Mouse (Mus musculus) kidney, embryonic 16.5 days (tissue): ENCODE measurements around the gene Olfr378. TPM values are rescaled to one million over a fixed set of nuclear protein-coding genes. Genes with fewer than 3 reads are reported as not detected.

Experiments used
- ATAC-seq: fragments of 200-750 bp; cut with Nextera tagmentation; 2 replicates; pipeline ENCODE4 v1.8.0; 2017; ENCODE audit warnings: moderate TSS enrichment; ENCODE audit not compliant: low FRiP score, low TSS enrichment
- H3K27ac ChIP-seq: fragments of 300-500 bp; sonication (generic); 2 replicates; pipeline ENCODE4 v1.5.1; 2014; ENCODE audit warnings: low read length
- H3K27me3 ChIP-seq: fragments of 300-500 bp; sonication (generic); 2 replicates; pipeline ENCODE4 v1.6.1; 2014; ENCODE audit warnings: low read length, control low read depth, mixed read lengths; ENCODE audit not compliant: insufficient read depth
- H3K36me3 ChIP-seq: fragments of 300-500 bp; sonication (generic); 2 replicates; pipeline ENCODE4 v1.6.1; 2014; ENCODE audit warnings: low read length, control low read depth, mixed read lengths; ENCODE audit not compliant: insufficient read depth
- H3K4me1 ChIP-seq: fragments of 300-500 bp; sonication (generic); 2 replicates; pipeline ENCODE4 v1.6.1; 2014; ENCODE audit warnings: low read length, control low read depth, mixed read lengths; ENCODE audit not compliant: insufficient read depth
- H3K4me2 ChIP-seq: fragments of 300-500 bp; sonication (generic); replicated peaks from 2 replicates; pipeline ENCODE4 v1.6.1; 2014; ENCODE audit warnings: low read depth, low read length
- H3K4me3 ChIP-seq: fragments of 300-500 bp; sonication (generic); 2 replicates; pipeline ENCODE4 v1.5.1; 2014; ENCODE audit warnings: mild to moderate bottlenecking, low read length
- H3K9ac ChIP-seq: fragments of 300-500 bp; sonication (generic); replicated peaks from 2 replicates; pipeline ENCODE4 v1.6.1; 2014; ENCODE audit warnings: low read length
- H3K9me3 ChIP-seq: fragments of 300-500 bp; sonication (generic); 2 replicates; pipeline ENCODE4 v1.6.1; 2016; ENCODE audit warnings: low read length, control low read depth
- WGBS: fragments of 180-500 bp; shearing (Covaris S2); extraction: QIAGEN DNeasy Blood & Tissue Kit; methylation state at CpG from one replicate; pipeline ENCODE4 v1.1.7; 2014; 5-methylcytosine and 5-hydroxymethylcytosine counted together
- polyA plus RNA-seq: library from polyadenylated mRNA; unstranded; fragments of >200 nt; fragmentation: Nextera tagmentation; extraction: Ambion mirVana; gene quantifications from 2 replicates; pipeline ENCODE4 v1.2.1, GENCODE M21; 2015

Olfr378 gene
- polyA plus RNA-seq, result not detected in 2 replicates

GRCm38 (mm10) chr11:73428377-73428776 is at the start of gene Olfr378:
Gene Olfr378, minus strand, starts transcription at chr11:73428477.
- ATAC-seq, result no peak
- 90% methylated on average over 1 of the region's 1 CpGs for WGBS
- no peaks in the 10 kb centered on the region for H3K9me3 ChIP-seq

GRCm38 (mm10) chr11:73457408-73457807 is 29.1 kb upstream of the Olfr378 start, which contains the start of gene Olfr380:
Gene Olfr380, minus strand, starts transcription at chr11:73457508.
- WGBS, result 94% methylated on average over 1 of the region's 1 CpGs
- ATAC-seq, result no peak
- no peak within 1 kb of the TSS for H3K27ac ChIP-seq

More at GRCm38 (mm10) chr11:73428377-73428776, at the start of gene Olfr378:
- H3K4me3 ChIP-seq, result no peak within 1 kb of the TSS
- no peak within 1 kb of the TSS for H3K4me2 ChIP-seq
- H3K27me3 ChIP-seq, result no peaks in the 10 kb centered on the region
- no peaks in the 10 kb centered on the region for H3K36me3 ChIP-seq
- H3K4me1 ChIP-seq, result no peaks in the 10 kb centered on the region
- H3K9ac ChIP-seq, result no peak within 1 kb of the TSS
- no peak within 1 kb of the TSS for H3K27ac ChIP-seq

DNA sequence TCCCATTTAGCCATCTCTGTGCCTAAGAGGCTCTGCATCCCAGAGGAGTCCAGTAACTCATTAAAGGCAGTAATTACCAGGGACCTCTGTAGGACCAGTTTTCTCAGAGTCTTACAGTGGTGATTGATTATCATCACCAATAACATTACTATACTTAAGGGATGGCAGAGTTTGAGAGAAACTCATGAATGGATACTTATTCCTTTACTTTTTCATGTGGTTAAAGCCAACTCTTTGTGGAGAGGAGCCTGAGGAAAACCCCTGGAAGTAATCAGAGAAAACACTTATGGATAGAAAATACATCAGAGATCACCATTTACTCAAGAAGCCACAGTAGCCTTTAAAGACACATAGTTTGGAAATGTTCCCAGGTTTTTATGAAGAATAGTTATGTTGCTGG is 28.8 kb downstream of the Olfr378 start, which contains the start of gene Olfr1:
Gene Olfr1, minus strand, starts transcription at position 101 of the 400 bp plus-strand sequence.
- Histone ChIP-seq H3K4me2 (no peak within 1 kb of the TSS), H3K36me3 (no peaks in the 10 kb centered on the region), H3K9ac (no peak within 1 kb of the TSS), H3K27me3 (no peaks in the 10 kb centered on the region), H3K4me1 (no peaks in the 10 kb centered on the region), H3K4me3 (no peak within 1 kb of the TSS), H3K27ac (no peak within 1 kb of the TSS), H3K9me3 (no peaks in the 10 kb centered on the region)
- ATAC-seq, result no peak

More at GRCm38 (mm10) chr11:73457408-73457807, 29.1 kb upstream of the Olfr378 start, which contains the start of gene Olfr380:
- no peaks in the 10 kb centered on the region for H3K9me3 ChIP-seq
- no peaks in the 10 kb centered on the region for H3K36me3 ChIP-seq
- no peak within 1 kb of the TSS for H3K9ac ChIP-seq
- no peaks in the 10 kb centered on the region for H3K4me1 ChIP-seq
- H3K4me2 ChIP-seq, result no peak within 1 kb of the TSS
- no peaks in the 10 kb centered on the region for H3K27me3 ChIP-seq
- no peak within 1 kb of the TSS for H3K4me3 ChIP-seq

- Histone ChIP-seq H3K4me3 (no peak overlapping the region), H3K36me3 (no peaks in the 10 kb centered on the region), H3K9ac (no peak overlapping the region), H3K27ac (no peak overlapping the region), H3K9me3 (no peaks in the 10 kb centered on the region), H3K4me1 (no peaks in the 10 kb centered on the region), H3K4me2 (no peak overlapping the region), H3K27me3 (no peaks in the 10 kb centered on the region)
- 62% methylated on average over 4 of the region's 4 CpGs for WGBS
- ATAC-seq, result no peak
Measured at GRCm38 (mm10) chr11:73395374-73395773, 32.9 kb downstream of the Olfr378 start.

Other genes with a start within 250 kb of the Olfr378 start
- gene Ctns, start 229.4 kb downstream of the Olfr378 start, polyA plus RNA-seq, result 21.5 and 22.4 TPM in 2 replicates
- 2.4 and 2.6 TPM in 2 replicates for gene Shpk, start 229.0 kb downstream of the Olfr378 start, polyA plus RNA-seq
- gene Trpv1, start 194.2 kb downstream of the Olfr378 start, polyA plus RNA-seq, result 0.24 TPM in 1 of 2 replicates, not detected in the other
- gene Trpv3, start 161.1 kb downstream of the Olfr378 start, polyA plus RNA-seq, result 0.12 and 0.21 TPM in 2 replicates
- 30.8 and 32.0 TPM in 2 replicates for gene Aspa, start 98.9 kb downstream of the Olfr378 start, polyA plus RNA-seq
- gene Gm49340, start 98.7 kb downstream of the Olfr378 start, polyA plus RNA-seq, result not detected in 2 replicates
- gene Spata22, start 98.7 kb downstream of the Olfr378 start, polyA plus RNA-seq, result 0.27 and 0.29 TPM in 2 replicates
- not detected in 2 replicates for gene Olfr20, start 77.7 kb downstream of the Olfr378 start, polyA plus RNA-seq
- gene Olfr376, start 57.2 kb downstream of the Olfr378 start, polyA plus RNA-seq, result not detected in 2 replicates
- not detected in 2 replicates for gene Olfr1, start 28.9 kb downstream of the Olfr378 start, polyA plus RNA-seq
- not detected in 2 replicates for gene Olfr380, start 29.0 kb upstream of the Olfr378 start, polyA plus RNA-seq
- gene Olfr381, start 63.1 kb upstream of the Olfr378 start, polyA plus RNA-seq, result not detected in 2 replicates
- not detected in 2 replicates for gene Olfr382, start 88.7 kb upstream of the Olfr378 start, polyA plus RNA-seq
- not detected in 2 replicates for gene Olfr385, start 164.5 kb upstream of the Olfr378 start, polyA plus RNA-seq
- not detected in 2 replicates for gene Olfr384, start 170.1 kb upstream of the Olfr378 start, polyA plus RNA-seq